Mouse (Mus musculus): ENCODE results near the gene Ccdc149. TPM values are rescaled to one million over a fixed set of nuclear protein-coding genes. Genes with fewer than 3 reads are reported as not detected.

Ccdc149 gene
- 1 to 10 TPM; 6.5 to 7.4 TPM for total RNA-seq (2021)

DNA sequence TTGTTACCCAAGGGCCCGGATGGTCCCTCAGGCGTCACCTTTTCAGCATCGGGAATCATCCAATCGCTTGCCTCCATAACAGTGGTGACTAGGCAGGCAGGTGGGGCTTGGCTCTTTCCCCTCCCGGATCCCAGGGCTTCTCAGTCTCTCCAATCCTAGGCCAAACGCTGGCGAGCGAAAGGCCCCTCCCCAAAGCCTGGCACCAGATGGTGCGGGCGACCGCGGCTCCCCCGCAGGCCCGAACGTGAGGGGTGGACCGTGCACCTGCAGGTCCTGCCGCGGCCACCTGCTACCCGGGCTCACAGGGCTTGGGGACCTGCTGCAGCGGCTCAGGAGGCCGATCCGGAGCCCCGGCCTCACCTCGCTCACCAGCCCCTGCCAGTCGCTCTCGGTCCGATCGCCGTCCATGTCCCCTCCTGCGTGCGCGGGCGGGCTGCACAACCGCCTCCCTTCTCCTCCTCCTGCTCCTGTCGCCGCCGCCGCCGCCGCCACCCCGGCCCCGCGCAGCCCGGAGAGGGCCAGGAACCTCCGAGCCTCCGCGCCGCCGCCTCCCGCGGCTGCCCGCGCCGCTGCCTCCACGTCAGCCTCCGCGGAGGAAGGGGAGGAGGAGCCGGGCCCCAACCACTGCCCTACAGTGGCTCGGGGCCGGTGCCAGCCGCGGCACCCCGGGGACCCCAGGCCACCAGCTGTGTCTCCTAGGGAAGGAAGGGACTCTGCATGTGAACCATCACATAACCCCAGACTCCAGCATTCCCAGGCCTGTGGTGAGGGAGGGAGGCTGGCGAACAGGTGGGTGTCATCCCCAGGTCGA, at the start of gene Ccdc149:
Gene Ccdc149, minus strand, starts transcription at position 531 of the 811 bp plus-strand sequence.
- DNase-seq: peak; percentile 54 to 60
- intact Hi-C loops (cut with DNase I): loop anchor here (10.0 kb wide), 1 partner anchor 364 kb away; the partner anchor contains the start of gene Anapc4

GRCm38 (mm10) chr5:52519921-52520320, 48.6 kb upstream of the Ccdc149 start:
- intact Hi-C loops (cut with DNase I): loop anchor here (5.0 kb wide), 5 partner anchors 112 to 388 kb away; no protein-coding TSS in a partner anchor
- DNase-seq: no peak

- intact Hi-C loops (cut with DNase I): loop anchor here (5.0 kb wide), 2 partner anchors 141 to 306 kb away; no protein-coding TSS in a partner anchor
- DNase-seq: no peak
Observed at GRCm38 (mm10) chr5:52516072-52516476, 44.8 kb upstream of the Ccdc149 start.

DNA sequence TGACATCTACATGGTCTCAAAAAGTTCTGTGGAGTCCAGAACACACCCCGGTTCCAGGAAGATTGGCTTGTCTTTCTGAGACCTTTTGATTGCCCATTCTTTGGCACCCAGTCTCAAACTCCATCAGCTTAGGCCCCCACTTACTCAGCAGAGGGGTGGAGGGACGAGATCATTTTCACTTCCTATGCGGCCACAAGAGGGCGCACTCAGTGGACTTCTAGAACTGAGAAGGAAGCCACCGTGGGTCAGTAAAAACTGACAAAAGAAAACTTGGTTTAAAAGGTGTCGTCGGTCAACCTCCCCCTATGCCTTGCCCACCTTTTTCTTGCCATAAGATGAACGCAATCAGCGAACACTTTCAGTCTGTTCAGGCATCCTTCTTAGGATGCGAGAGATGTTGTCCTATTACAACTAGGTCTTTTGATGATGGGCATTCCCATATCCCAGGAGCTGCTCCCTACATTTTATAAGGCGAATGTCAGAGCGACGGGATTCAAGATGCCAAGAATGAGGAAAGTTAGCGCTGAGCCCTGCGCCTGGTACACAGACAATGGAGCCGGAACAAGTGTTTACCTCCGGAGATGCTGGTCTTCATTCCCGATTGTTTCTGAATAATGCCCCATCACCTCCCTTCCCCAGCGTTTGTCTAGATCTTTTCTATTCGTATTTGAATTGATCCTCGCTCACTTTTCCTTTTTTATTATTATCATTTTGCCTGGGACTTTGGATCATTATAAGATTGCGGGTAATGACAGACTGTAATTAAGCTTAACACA, 44.1 kb upstream of the Ccdc149 start:
- DNase-seq: peak; percentile 73 to 81
- intact Hi-C loops (cut with DNase I): loop anchor here (5.0 kb wide), 2 partner anchors 142 to 307 kb away; no protein-coding TSS in a partner anchor

- peak in 1 of 2 experiments; percentile 15 for DNase-seq
- intact Hi-C loops (cut with DNase I): no loop called here
Observed at GRCm38 (mm10) chr5:52511089-52511488, 39.8 kb upstream of the Ccdc149 start.

DNA sequence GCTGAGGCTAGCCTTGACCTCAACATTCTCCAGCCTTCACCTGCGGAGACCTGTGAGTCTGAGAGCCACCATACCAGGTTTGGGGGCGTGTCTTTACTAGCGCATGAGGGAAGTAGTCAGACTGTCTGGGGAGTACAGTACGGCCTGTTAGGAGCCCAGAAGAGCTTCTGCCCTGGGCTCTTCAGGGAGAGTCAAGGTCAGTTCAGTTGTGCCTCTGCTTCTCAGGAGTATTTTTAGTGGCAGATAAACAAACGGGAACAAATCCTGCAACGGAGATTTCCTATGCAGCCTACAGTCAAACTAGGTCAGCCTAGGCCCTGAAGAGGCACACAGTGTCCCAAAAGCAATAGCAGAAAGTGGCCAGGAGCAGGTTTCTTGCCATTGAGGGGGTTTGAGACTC, 38.1 kb upstream of the Ccdc149 start:
- peak; percentile 7 to 34 for DNase-seq
- intact Hi-C loops (cut with DNase I): loop anchor here (2.0 kb wide), 1 partner anchor 29 kb away; no protein-coding TSS in a partner anchor

DNA sequence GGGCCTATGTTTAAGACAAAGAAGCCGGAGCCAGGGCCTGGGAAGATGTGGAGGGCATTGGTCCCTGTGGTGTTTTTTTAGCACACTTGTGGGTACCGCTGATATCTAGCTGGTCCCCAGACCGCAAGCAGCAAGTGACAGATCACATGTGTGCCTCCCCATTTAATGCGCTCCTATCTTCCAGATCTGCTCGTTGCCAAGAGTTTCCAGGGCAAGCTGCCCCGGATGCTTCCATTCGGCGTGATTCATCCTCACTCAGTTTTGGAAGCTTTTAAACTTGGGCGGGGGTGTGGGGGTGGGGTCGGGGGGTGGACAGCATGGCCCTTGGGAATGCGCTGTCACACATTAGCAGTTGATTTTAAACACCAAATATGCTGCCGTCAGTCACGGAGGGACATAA, 33.3 kb upstream of the Ccdc149 start:
- intact Hi-C loops (cut with DNase I): no loop called here
- no peak for DNase-seq

DNA sequence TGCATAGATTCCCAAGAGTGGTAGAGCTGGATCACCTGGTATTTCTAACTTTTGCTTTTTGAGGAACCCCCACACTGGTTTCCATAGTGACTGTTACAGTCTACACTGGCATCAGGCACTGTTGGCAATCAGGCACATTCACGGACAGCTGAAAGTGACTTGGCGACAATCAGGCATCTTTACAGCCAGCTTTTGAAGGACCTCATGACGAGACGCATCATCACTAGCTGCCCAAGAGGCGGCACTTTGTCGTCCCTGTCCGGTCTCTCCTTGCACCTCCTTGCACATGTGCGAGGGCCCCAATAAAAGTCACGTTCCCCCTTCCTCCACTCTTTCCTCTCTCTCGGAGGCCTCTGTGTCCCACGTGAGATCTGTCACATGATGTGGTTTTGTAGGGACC, 32.8 kb upstream of the Ccdc149 start:
- no peak for DNase-seq
- intact Hi-C loops (cut with DNase I): no loop called here

DNA sequence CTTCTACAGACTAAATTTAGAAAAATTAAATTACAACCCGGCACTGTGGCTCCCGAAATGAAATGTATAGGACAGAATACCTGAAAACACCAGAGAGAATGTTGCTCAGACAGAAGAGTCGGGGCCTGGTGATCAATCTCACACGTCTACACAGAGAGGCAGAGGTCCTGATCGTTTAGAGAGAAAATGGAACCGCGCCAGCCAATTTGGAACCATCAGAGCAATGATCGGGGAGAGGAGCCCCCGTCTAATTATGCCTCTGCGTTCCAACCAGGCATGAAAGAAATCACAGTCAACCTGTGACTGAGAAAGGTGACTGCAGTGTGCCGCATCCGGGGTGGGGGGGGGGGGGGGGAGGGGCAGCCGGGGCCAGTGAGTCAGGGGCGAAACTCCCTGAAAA, 24.4 kb upstream of the Ccdc149 start:
- DNase-seq: no peak
- intact Hi-C loops (cut with DNase I): no loop called here

DNA sequence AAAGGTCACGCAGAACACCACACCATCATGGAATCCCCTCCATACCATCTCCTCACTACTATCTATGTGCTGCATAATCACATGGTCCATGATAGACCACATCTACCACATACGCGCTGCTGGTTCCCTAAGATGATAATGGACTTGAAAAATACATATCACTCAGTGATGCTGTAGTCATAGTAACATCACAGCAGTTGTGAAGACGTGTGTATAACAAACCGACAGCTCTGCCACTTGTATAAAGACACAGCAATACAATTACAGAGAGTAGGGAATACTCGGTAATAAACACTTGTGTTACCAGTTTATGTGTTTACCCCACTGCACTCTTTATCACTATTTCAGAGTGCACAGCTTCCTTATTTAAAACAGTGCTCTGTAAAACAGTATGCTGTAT, 20.2 kb upstream of the Ccdc149 start:
- DNase-seq: no peak
- intact Hi-C loops (cut with DNase I): no loop called here

DNA sequence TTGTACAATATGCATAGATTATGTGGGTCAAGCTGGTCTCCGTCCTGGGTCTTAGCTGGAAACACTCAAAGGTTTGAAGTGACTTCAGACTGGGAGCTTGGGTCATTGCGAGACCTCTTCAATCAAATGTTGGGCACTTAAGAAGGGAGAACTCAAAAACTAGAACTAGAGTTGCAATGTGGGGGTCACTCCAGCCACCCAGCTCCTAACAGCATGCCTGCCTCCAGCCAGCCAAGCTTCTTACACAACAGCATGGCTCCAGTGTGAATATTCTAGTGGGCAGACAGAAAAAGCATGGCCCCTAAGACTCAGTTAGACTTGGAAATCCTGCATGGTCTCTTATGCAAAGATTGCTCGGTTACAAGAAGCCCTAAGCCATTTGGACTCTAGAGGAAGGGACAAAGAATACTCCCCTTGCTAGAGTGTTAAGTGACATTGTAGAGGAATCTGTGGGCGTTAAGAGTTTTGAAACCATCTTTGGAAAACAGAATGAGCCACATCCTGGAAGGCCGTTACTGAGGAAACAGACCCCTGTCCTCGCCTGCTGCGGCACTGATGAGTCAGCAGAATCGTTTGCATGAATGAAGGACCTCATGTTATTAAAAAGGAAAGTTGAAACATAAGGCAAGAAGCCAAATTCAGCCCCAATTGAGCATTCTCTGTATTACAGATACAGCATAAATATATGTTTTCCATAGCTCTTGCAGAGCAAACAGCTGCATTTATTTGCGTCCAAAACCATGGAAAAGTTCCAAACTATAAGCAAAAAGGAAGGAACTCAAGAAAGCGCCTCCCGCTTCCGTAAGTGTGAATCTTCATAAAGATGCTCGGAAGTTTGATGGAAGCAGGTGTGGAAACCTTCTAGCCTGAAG, 16.5 kb upstream of the Ccdc149 start:
- intact Hi-C loops (cut with DNase I): no loop called here
- DNase-seq: no peak

GRCm38 (mm10) chr5:52476826-52477225, 5.5 kb upstream of the Ccdc149 start:
- intact Hi-C loops (cut with DNase I): loop anchor here (10.0 kb wide), 1 partner anchor 358 kb away; the partner anchor contains the start of gene Anapc4
- DNase-seq: peak in 1 of 2 experiments; percentile 5

GRCm38 (mm10) chr5:52476292-52476701, 5.0 kb upstream of the Ccdc149 start:
- intact Hi-C loops (cut with DNase I): loop anchor here (10.0 kb wide), 1 partner anchor 359 kb away; the partner anchor contains the start of gene Anapc4
- DNase-seq: peak; percentile 84 to 86

DNA sequence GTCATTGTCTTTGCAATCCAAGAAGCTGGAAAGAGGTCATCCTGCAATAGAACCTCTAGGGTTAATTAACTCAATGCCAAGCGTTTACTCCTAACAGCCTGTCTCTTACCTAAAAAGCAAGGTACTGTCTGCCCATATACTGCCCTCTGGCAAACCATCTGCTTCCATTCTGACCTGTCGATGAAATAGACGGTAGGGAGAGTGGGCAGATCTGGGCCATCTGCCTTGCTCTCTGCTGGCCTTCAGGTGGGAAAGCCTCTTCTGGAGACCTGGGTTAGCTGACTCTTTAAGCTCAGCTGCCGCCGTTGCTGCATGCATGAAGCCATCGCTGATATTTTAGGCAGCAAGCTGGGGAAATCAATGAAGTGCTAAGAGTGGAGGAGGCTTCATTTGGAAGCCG, 2.7 kb upstream of the Ccdc149 start:
- intact Hi-C loops (cut with DNase I): loop anchor here (10.0 kb wide), 1 partner anchor 361 kb away; the partner anchor contains the start of gene Anapc4
- no peak for DNase-seq

- DNase-seq: no peak
- intact Hi-C loops (cut with DNase I): loop anchor here (10.0 kb wide), 1 partner anchor 364 kb away; the partner anchor contains the start of gene Anapc4
Observed at GRCm38 (mm10) chr5:52470551-52470950, 770 bp downstream of the Ccdc149 start.

- DNase-seq: no peak
- intact Hi-C loops (cut with DNase I): no loop called here
Observed at GRCm38 (mm10) chr5:52467841-52468240, 3.5 kb downstream of the Ccdc149 start.

DNA sequence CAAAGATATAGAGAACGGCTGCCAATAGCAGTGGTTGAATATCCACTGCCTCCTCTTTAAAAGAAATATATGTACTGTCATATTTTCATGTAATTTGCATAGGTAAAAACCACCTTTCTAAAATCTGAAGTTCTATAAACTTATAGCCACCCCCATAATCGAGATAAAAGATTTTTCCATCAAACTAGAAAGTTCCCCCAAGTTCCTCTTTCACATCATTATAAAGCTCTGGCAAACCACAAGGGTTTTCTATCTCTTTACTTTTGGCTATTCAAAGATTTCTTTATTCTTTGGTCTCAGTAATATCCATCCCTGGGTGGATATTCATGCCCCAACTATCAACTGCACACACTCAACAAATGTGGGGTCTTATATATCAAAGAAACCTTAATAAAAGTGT, 8.9 kb downstream of the Ccdc149 start:
- intact Hi-C loops (cut with DNase I): no loop called here
- no peak for DNase-seq

DNA sequence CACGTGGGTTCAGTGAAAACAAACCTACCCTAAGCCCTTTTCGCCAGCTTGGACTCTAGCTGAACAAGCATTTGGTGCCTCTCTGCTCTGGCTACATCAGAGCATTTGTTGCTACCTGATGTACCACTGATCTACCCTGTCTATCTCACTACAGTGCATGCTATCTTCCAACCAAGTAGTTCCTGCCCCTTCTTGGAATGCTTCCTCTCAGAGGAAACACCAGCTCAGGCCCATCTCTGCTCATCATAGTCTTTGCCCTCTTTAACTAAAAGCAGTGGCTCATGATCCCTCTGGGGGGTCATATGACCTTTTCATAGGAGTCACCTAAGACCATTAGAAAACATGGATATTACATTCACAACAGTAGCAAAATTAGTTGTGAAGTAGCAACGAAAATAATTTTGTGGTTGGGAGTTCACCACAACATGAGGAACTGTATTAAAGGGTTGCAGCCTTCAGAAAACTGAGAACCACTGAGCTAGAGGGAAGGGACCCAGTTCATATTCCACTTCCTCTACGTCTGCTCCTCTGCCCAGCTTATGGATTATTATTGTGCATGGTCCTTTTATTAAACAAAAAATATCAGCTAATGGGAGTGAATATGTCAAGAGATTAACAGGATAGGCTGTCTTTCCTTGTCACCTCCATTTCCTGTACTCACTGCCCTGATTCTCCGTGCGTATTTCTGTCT, 9.7 kb downstream of the Ccdc149 start:
- DNase-seq: no peak
- intact Hi-C loops (cut with DNase I): no loop called here

DNA sequence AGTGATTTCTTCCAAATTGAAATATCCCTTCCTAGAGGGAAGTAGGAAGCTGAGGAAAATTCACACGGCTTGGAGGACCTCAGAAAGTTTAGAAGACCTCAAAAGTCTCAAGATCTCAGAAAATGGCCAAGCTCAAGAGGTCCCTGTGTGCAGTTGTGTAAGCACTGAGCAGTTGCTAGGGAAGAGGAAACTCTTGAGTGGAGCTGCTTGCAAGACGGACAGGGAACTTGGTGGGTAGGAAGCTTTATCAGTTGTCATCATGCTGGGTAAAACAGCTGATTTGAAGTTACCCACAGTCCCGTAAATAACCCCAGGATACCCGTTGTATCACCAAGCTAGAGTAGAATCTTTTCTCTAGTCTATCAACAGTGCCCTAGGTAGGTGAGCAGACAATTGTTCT, 12.0 kb downstream of the Ccdc149 start:
- DNase-seq: no peak
- intact Hi-C loops (cut with DNase I): no loop called here
